Mouse (Mus musculus) G1E (cell line): Measurements from ENCODE around the gene Rab31.

Experiments
- CTCF ChIP-seq: IDR thresholded peaks from 2 replicates; pipeline ENCODE4 v1.5.1; 2012; ENCODE audit warnings: low read depth, low read length, inconsistent platforms, mixed read lengths
- GATA1 ChIP-seq: IDR thresholded peaks from 2 replicates; pipeline ENCODE4 v1.6.1; 2012; ENCODE audit warnings: borderline replicate concordance, low read length, inconsistent platforms, mixed read lengths
- GATA2 ChIP-seq: IDR thresholded peaks from 2 replicates; pipeline ENCODE4 v1.6.1; 2012; ENCODE audit warnings: low read depth, low read length, inconsistent platforms, borderline replicate concordance
- POLR2AphosphoS5 ChIP-seq: IDR thresholded peaks from 2 replicates; pipeline ENCODE4 v1.6.1; 2012; ENCODE audit warnings: low read depth, low read length, inconsistent platforms; ENCODE audit not compliant: insufficient replicate concordance
- TAL1 ChIP-seq: conservative IDR thresholded peaks from 2 replicates; pipeline ENCODE4 v1.6.1; 2012; ENCODE audit warnings: low read depth, low read length, inconsistent platforms, mixed read lengths

GRCm38 (mm10) chr17:65615678-65616077 is 156.9 kb downstream of the Rab31 start:
- TF ChIP-seq CTCF: no peak
- TF ChIP-seq GATA1: no peak
- no peak for TF ChIP-seq TAL1
- TF ChIP-seq POLR2AphosphoS5: no peak
- no peak for TF ChIP-seq GATA2
